Mouse (Mus musculus): ENCODE measurements at regions not wholly inside any gene's neighbourhood (a gene's known extent, or its start where the extent isn't known, plus 50 kb on each side); places are given as distances from the start of the nearest gene placed in this dataset.

DNA sequence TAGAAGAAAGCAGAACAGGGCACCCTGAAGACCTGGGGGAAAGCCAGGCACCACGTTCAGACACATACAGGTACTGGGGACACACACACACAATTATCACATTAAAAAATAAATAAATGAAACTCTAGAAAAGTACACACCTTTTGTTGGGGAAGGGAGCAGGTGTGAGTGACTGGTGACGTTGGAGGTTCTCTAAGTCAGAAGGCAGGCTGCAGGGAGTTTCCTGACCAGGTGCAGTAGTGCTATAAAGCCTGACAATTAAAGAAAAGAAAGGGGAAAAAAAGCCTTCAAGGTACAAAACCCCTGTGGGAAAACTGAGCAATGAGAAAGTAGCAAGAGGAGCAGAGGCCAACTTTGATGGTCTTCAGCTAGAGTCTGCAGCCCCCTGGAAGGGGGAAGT, 145.1 kb upstream of the Nfe2l3 start:
- Histone ChIP-seq H3K27me3 (ENCODE audit: control insufficient read depth, insufficient read depth, low read length) (no peaks in the 10 kb centered on the region), H3K4me3 (ENCODE audit: low read depth, low read length) (no peak overlapping the region), H3K9me3 (ENCODE audit: control insufficient read depth, low read length) (no peaks in the 10 kb centered on the region), H3K27ac (replicated peaks) (no peak overlapping the region), H3K36me3 (ENCODE audit: control insufficient read depth, insufficient read depth, low read length) (no peaks in the 10 kb centered on the region), H3K4me2 (replicated peaks; ENCODE audit: low read depth) (no peak overlapping the region), H3K4me1 (replicated peaks; ENCODE audit: control insufficient read depth, insufficient read depth) (no peaks in the 10 kb centered on the region), H3K9ac (ENCODE audit: low read length) (no peak overlapping the region)
- TF ChIP-seq CTCF (IDR thresholded peaks at IDR 0.05; ENCODE audit: low read depth) (no peak), EP300 (optimal IDR thresholded peaks at IDR 0.05) (no peak)
- no peak for ATAC-seq (ENCODE audit: low FRiP score, low TSS enrichment)
- 42% methylated on average over 2 of the region's 2 CpGs for WGBS
- no peak for DNase-seq (ENCODE audit: low spot score)

DNA sequence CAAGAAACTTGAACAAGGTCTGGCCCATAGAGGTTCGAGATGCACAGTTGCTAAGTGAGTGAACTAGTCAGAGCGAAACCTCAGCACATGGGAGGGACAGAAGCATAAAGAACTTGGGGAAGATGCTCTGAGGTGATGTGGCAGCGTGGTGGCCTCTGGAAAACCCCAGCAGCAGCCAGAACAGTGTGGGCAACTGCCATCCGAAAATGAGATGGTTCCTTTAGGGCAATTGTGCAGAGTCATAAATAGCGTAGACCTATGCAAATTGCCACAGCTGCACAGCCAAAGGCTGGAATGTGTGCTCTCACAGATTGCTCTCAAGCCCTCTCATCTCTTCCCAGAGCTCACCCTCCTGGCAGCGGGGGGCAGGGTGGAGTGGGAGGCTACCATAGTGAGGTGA, 144.7 kb upstream of the Nfe2l3 start:
- no peaks in the 10 kb centered on the region for H3K4me1 ChIP-seq (replicated peaks; ENCODE audit: control insufficient read depth, insufficient read depth)
- ATAC-seq (ENCODE audit: low FRiP score, low TSS enrichment) (no peak), DNase-seq (ENCODE audit: low spot score) (no peak)
- no peak overlapping the region for H3K4me3 ChIP-seq (ENCODE audit: low read depth, low read length)
- TF ChIP-seq EP300 (optimal IDR thresholded peaks at IDR 0.05): no peak
- no peak for TF ChIP-seq CTCF (IDR thresholded peaks at IDR 0.05; ENCODE audit: low read depth)
- H3K27me3 ChIP-seq (ENCODE audit: control insufficient read depth, insufficient read depth, low read length): no peaks in the 10 kb centered on the region
- no peak overlapping the region for H3K9ac ChIP-seq (ENCODE audit: low read length)
- no peak overlapping the region for H3K27ac ChIP-seq (replicated peaks)
- WGBS: 77% methylated on average over 6 of the region's 6 CpGs
- H3K4me2 ChIP-seq (replicated peaks; ENCODE audit: low read depth): no peak overlapping the region
- H3K9me3 ChIP-seq (ENCODE audit: control insufficient read depth, low read length): no peaks in the 10 kb centered on the region
- no peaks in the 10 kb centered on the region for H3K36me3 ChIP-seq (ENCODE audit: control insufficient read depth, insufficient read depth, low read length)

GRCm38 (mm10) chr6:51288306-51289066, 144.0 kb upstream of the Nfe2l3 start:
- H3K4me1 ChIP-seq (replicated peaks; ENCODE audit: control insufficient read depth, insufficient read depth): no peaks in the 10 kb centered on the region
- WGBS: 78% methylated on average over 7 of the region's 7 CpGs
- H3K9me3 ChIP-seq (ENCODE audit: control insufficient read depth, low read length): no peaks in the 10 kb centered on the region
- no peak overlapping the region for H3K27ac ChIP-seq (replicated peaks)
- no peak overlapping the region for H3K4me3 ChIP-seq (ENCODE audit: low read depth, low read length)
- no peak for TF ChIP-seq EP300 (optimal IDR thresholded peaks at IDR 0.05)
- no peak for TF ChIP-seq CTCF (IDR thresholded peaks at IDR 0.05; ENCODE audit: low read depth)
- DNase-seq (ENCODE audit: low spot score) (no peak), ATAC-seq (ENCODE audit: low FRiP score, low TSS enrichment) (no peak)
- no peak overlapping the region for H3K4me2 ChIP-seq (replicated peaks; ENCODE audit: low read depth)
- H3K27me3 ChIP-seq (ENCODE audit: control insufficient read depth, insufficient read depth, low read length): no peaks in the 10 kb centered on the region
- no peaks in the 10 kb centered on the region for H3K36me3 ChIP-seq (ENCODE audit: control insufficient read depth, insufficient read depth, low read length)
- no peak overlapping the region for H3K9ac ChIP-seq (ENCODE audit: low read length)

DNA sequence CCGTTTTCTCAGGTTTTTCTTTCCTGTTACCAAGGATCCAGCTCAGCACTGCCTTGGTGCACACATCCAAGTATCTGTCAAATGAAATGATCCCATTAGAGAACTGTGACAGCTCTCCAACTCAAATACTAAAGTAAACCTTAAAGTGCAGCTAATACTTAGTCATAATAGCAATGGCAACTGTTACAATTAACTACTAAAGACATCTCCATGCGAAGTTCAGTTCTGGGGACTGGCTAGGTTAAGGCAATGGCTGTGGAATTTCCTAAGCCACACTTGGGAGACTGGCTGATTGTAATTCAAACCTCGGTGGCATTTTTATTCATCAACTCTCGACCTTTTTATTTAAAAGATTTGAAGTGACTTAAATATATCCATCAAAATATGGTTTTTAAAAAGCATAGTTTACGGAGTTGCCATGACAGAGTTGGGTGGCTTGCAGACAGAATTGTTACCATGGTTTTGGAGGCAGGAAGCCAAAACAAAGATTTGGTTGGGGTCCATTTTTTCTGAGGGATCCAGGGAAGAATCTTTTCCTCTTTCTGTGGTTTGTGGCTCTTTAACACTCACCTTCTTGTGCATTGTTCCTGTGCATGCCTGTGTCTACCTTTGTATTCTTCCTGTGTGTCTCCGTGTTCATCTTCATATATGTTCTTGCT, 143.3 kb upstream of the Nfe2l3 start:
- ATAC-seq (ENCODE audit: low FRiP score, low TSS enrichment): no peak

DNA sequence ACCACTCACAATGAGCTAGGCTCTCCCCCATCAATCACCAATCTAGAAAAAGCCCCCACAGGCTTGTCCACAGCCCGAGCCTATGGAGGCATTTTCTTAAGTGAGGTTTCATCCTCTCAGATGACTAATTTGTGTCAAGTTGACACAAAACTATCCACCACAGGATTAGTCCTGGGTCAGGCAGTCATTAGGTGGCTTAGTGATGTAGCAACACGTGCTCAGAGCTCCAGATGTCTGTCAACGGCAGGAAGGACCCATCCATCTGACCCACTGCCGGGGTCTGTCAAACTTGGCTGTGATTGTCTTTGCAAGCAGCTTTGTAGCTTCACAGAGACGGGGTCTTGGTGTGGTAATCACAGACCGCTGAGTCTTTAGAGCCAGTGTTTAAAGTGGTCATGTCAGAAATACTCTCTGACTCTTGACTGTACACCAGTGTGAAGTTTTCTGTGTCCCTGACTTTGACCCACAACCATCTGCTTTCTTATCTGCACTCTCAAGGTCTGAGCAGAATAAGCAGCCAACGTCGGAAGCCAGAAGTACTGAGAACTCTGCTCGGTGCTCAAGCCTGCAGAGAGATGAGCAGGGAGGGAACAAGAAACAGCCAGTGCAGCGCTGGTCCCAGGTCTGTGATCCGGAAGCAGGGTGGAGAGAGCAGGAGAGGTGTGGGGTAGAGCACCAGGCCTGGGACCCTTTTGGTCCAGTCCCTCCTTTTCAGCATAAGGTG, 131.6 kb upstream of the Nfe2l3 start:
- ATAC-seq (ENCODE audit: low FRiP score, low TSS enrichment) (no peak), DNase-seq (ENCODE audit: low spot score) (no peak)
- WGBS: 60% methylated on average over 11 of the region's 11 CpGs
- H3K4me3 ChIP-seq (ENCODE audit: low read depth, low read length): no peak overlapping the region
- H3K36me3 ChIP-seq (ENCODE audit: control insufficient read depth, insufficient read depth, low read length): no peaks in the 10 kb centered on the region
- H3K4me1 ChIP-seq (replicated peaks; ENCODE audit: control insufficient read depth, insufficient read depth): no peaks in the 10 kb centered on the region
- no peaks in the 10 kb centered on the region for H3K27me3 ChIP-seq (ENCODE audit: control insufficient read depth, insufficient read depth, low read length)
- no peak overlapping the region for H3K27ac ChIP-seq (replicated peaks)
- H3K9me3 ChIP-seq (ENCODE audit: control insufficient read depth, low read length): no peaks in the 10 kb centered on the region
- TF ChIP-seq EP300 (optimal IDR thresholded peaks at IDR 0.05) (no peak), CTCF (IDR thresholded peaks at IDR 0.05; ENCODE audit: low read depth) (no peak)
- no peak overlapping the region for H3K9ac ChIP-seq (ENCODE audit: low read length)
- H3K4me2 ChIP-seq (replicated peaks; ENCODE audit: low read depth): no peak overlapping the region

More for the DNA sequence above, 143.3 kb upstream of the Nfe2l3 start:
- no peaks in the 10 kb centered on the region for H3K27me3 ChIP-seq (ENCODE audit: control insufficient read depth, insufficient read depth, low read length)
- H3K9me3 ChIP-seq (ENCODE audit: control insufficient read depth, low read length): no peaks in the 10 kb centered on the region
- H3K4me1 ChIP-seq (replicated peaks; ENCODE audit: control insufficient read depth, insufficient read depth): no peaks in the 10 kb centered on the region
- no peak overlapping the region for H3K4me3 ChIP-seq (ENCODE audit: low read depth, low read length)
- no peak for TF ChIP-seq CTCF (IDR thresholded peaks at IDR 0.05; ENCODE audit: low read depth)
- TF ChIP-seq EP300 (optimal IDR thresholded peaks at IDR 0.05): no peak
- H3K9ac ChIP-seq (ENCODE audit: low read length): no peak overlapping the region
- DNase-seq (ENCODE audit: low spot score): no peak
- no peaks in the 10 kb centered on the region for H3K36me3 ChIP-seq (ENCODE audit: control insufficient read depth, insufficient read depth, low read length)
- no peak overlapping the region for H3K27ac ChIP-seq (replicated peaks)
- no peak overlapping the region for H3K4me2 ChIP-seq (replicated peaks; ENCODE audit: low read depth)
- 60% methylated on average over 6 of the region's 6 CpGs for WGBS

Data from stomach, postnatal 0 days (tissue).